Mouse (Mus musculus): ENCODE measurements at regions not wholly inside any gene's neighbourhood (a gene's known extent, or its start where the extent isn't known, plus 50 kb on each side); places are given as distances from the start of the nearest gene placed in this dataset.

- in situ Hi-C loops (cut with MboI; ENCODE audit: low pct_unique_long_range_greater_than_20kb in 1 of 2, low sequenced_read_pairs in 2 of 2, unreplicated experiment in 1 of 2): no loop called here
Observed at GRCm38 (mm10) chr12:71370091-71370490, 60.4 kb downstream of the Dact1 start.

- in situ Hi-C loops (cut with MboI; ENCODE audit: low pct_unique_long_range_greater_than_20kb in 1 of 2, low sequenced_read_pairs in 2 of 2, unreplicated experiment in 1 of 2): no loop called here
Observed at GRCm38 (mm10) chr12:71371948-71372347, 62.3 kb downstream of the Dact1 start.

GRCm38 (mm10) chr12:71373633-71374032 lies 63.9 kb downstream of the Dact1 start:
- in situ Hi-C loops (cut with MboI; ENCODE audit: low pct_unique_long_range_greater_than_20kb in 1 of 2, low sequenced_read_pairs in 2 of 2, unreplicated experiment in 1 of 2): no loop called here

- in situ Hi-C loops (cut with MboI; ENCODE audit: low pct_unique_long_range_greater_than_20kb in 1 of 2, low sequenced_read_pairs in 2 of 2, unreplicated experiment in 1 of 2): no loop called here
Observed at GRCm38 (mm10) chr12:71376446-71376845, 66.8 kb downstream of the Dact1 start.

- in situ Hi-C loops (cut with MboI; ENCODE audit: low pct_unique_long_range_greater_than_20kb in 1 of 2, low sequenced_read_pairs in 2 of 2, unreplicated experiment in 1 of 2): no loop called here
Observed at GRCm38 (mm10) chr12:71376966-71377365, 67.3 kb downstream of the Dact1 start.

- in situ Hi-C loops (cut with MboI; ENCODE audit: low pct_unique_long_range_greater_than_20kb in 1 of 2, low sequenced_read_pairs in 2 of 2, unreplicated experiment in 1 of 2): no loop called here
Observed at GRCm38 (mm10) chr12:71379626-71380423, 70.1 kb downstream of the Dact1 start.

GRCm38 (mm10) chr12:71380424-71380761 lies 70.7 kb downstream of the Dact1 start:
- in situ Hi-C loops (cut with MboI; ENCODE audit: low pct_unique_long_range_greater_than_20kb in 1 of 2, low sequenced_read_pairs in 2 of 2, unreplicated experiment in 1 of 2): no loop called here

- in situ Hi-C loops (cut with MboI; ENCODE audit: low pct_unique_long_range_greater_than_20kb in 1 of 2, low sequenced_read_pairs in 2 of 2, unreplicated experiment in 1 of 2): no loop called here
Observed at GRCm38 (mm10) chr12:71386251-71386650, 76.6 kb downstream of the Dact1 start.

GRCm38 (mm10) chr12:71391481-71391880 lies 81.8 kb downstream of the Dact1 start:
- in situ Hi-C loops (cut with MboI; ENCODE audit: low pct_unique_long_range_greater_than_20kb in 1 of 2, low sequenced_read_pairs in 2 of 2, unreplicated experiment in 1 of 2): no loop called here

- in situ Hi-C loops (cut with MboI; ENCODE audit: low pct_unique_long_range_greater_than_20kb in 1 of 2, low sequenced_read_pairs in 2 of 2, unreplicated experiment in 1 of 2): no loop called here
Observed at GRCm38 (mm10) chr12:71393752-71394151, 84.1 kb downstream of the Dact1 start.

GRCm38 (mm10) chr12:71397456-71397855 lies 87.8 kb downstream of the Dact1 start:
- in situ Hi-C loops (cut with MboI; ENCODE audit: low pct_unique_long_range_greater_than_20kb in 1 of 2, low sequenced_read_pairs in 2 of 2, unreplicated experiment in 1 of 2): no loop called here

GRCm38 (mm10) chr12:71398701-71399100 lies 89.0 kb downstream of the Dact1 start:
- in situ Hi-C loops (cut with MboI; ENCODE audit: low pct_unique_long_range_greater_than_20kb in 1 of 2, low sequenced_read_pairs in 2 of 2, unreplicated experiment in 1 of 2): no loop called here

GRCm38 (mm10) chr12:71400201-71400600 lies 90.5 kb downstream of the Dact1 start:
- in situ Hi-C loops (cut with MboI; ENCODE audit: low pct_unique_long_range_greater_than_20kb in 1 of 2, low sequenced_read_pairs in 2 of 2, unreplicated experiment in 1 of 2): no loop called here

- in situ Hi-C loops (cut with MboI; ENCODE audit: low pct_unique_long_range_greater_than_20kb in 1 of 2, low sequenced_read_pairs in 2 of 2, unreplicated experiment in 1 of 2): no loop called here
Observed at GRCm38 (mm10) chr12:71401621-71402416, 92.1 kb downstream of the Dact1 start.

- in situ Hi-C loops (cut with MboI; ENCODE audit: low pct_unique_long_range_greater_than_20kb in 1 of 2, low sequenced_read_pairs in 2 of 2, unreplicated experiment in 1 of 2): no loop called here
Observed at GRCm38 (mm10) chr12:71407294-71407693, 97.6 kb downstream of the Dact1 start.

- in situ Hi-C loops (cut with MboI; ENCODE audit: low pct_unique_long_range_greater_than_20kb in 1 of 2, low sequenced_read_pairs in 2 of 2, unreplicated experiment in 1 of 2): no loop called here
Observed at GRCm38 (mm10) chr12:71408396-71409050, 98.8 kb downstream of the Dact1 start.

- in situ Hi-C loops (cut with MboI; ENCODE audit: low pct_unique_long_range_greater_than_20kb in 1 of 2, low sequenced_read_pairs in 2 of 2, unreplicated experiment in 1 of 2): no loop called here
Observed at GRCm38 (mm10) chr12:71412331-71412730, 102.6 kb downstream of the Dact1 start.

- in situ Hi-C loops (cut with MboI; ENCODE audit: low pct_unique_long_range_greater_than_20kb in 1 of 2, low sequenced_read_pairs in 2 of 2, unreplicated experiment in 1 of 2): no loop called here
Observed at GRCm38 (mm10) chr12:71416968-71417367, 107.3 kb downstream of the Dact1 start.

GRCm38 (mm10) chr12:71418186-71418585 lies 108.5 kb downstream of the Dact1 start:
- in situ Hi-C loops (cut with MboI; ENCODE audit: low pct_unique_long_range_greater_than_20kb in 1 of 2, low sequenced_read_pairs in 2 of 2, unreplicated experiment in 1 of 2): no loop called here

All from mouse embryonic stem cell (cell line).